Mouse (Mus musculus) olfactory bulb, adult 2 months (tissue): ENCODE data around the gene Prkn.

Source experiments
- CTCF ChIP-seq: fragments of 200-500 bp; IDR thresholded peaks from 2 replicates; pipeline ENCODE4 v1.5.1; 2012; ENCODE audit warnings: low read depth, mild to moderate bottlenecking, low read length, moderate library complexity; ENCODE audit not compliant: insufficient read depth
- POLR2A ChIP-seq: fragments of 200-500 bp; IDR thresholded peaks from 2 replicates; pipeline ENCODE4 v1.6.1; 2012; ENCODE audit warnings: mild to moderate bottlenecking, low read depth, low read length, moderate library complexity; ENCODE audit not compliant: insufficient read depth

GRCm38 (mm10) chr17:11030936-11031335 is 190.8 kb downstream of the Prkn start:
- TF ChIP-seq CTCF (no peak), POLR2A (no peak)
